Mouse (Mus musculus): ENCODE results near the gene Gm47283.
"Not testable (repeated sequence)": the region's sequence is repeated elsewhere in the genome, so short reads cannot be mapped to it uniquely, and the experiment has no call there.

Gm47283 gene

GRCm38 (mm10) chrY:90784438-90784837 lies at the start of gene Gm47283:
TSS of gene Gm47283 (plus strand) at chrY:90784738.
- not testable (repeated sequence) for DNase-seq (ENCODE audit: low read depth, low spot score)

- peak; percentile 92 for DNase-seq (ENCODE audit: low read depth, low spot score)
These were observed 49.2 kb upstream of the Gm47283 start for GRCm38 (mm10) chrY:90735181-90735895.

GRCm38 (mm10) chrY:90736217-90737000 lies 48.1 kb upstream of the Gm47283 start:
- DNase-seq (ENCODE audit: low read depth, low spot score), result peak; percentile 90

- peak; percentile 64 for DNase-seq (ENCODE audit: low read depth, low spot score)
These were observed 46.7 kb upstream of the Gm47283 start for GRCm38 (mm10) chrY:90737606-90738430.

GRCm38 (mm10) chrY:90738431-90738680 lies 46.2 kb upstream of the Gm47283 start:
- no peak for DNase-seq (ENCODE audit: low read depth, low spot score)

GRCm38 (mm10) chrY:90738841-90739530 lies 45.6 kb upstream of the Gm47283 start:
- DNase-seq (ENCODE audit: low read depth, low spot score), result peak; percentile 93

GRCm38 (mm10) chrY:90739531-90740012 lies 45.0 kb upstream of the Gm47283 start:
- not testable (repeated sequence) for DNase-seq (ENCODE audit: low read depth, low spot score)

- DNase-seq (ENCODE audit: low read depth, low spot score), result peak; percentile 90
These were observed 44.5 kb upstream of the Gm47283 start for GRCm38 (mm10) chrY:90740013-90740561.

- peak; percentile 94 for DNase-seq (ENCODE audit: low read depth, low spot score)
These were observed 43.5 kb upstream of the Gm47283 start for GRCm38 (mm10) chrY:90741006-90741405.

- peak; percentile 92 for DNase-seq (ENCODE audit: low read depth, low spot score)
These were observed 42.9 kb upstream of the Gm47283 start for GRCm38 (mm10) chrY:90741452-90742260.

GRCm38 (mm10) chrY:90742261-90743052 lies 42.1 kb upstream of the Gm47283 start:
- DNase-seq (ENCODE audit: low read depth, low spot score), result peak; percentile 39

GRCm38 (mm10) chrY:90743053-90743810 lies 41.3 kb upstream of the Gm47283 start:
- peak; percentile 59 for DNase-seq (ENCODE audit: low read depth, low spot score)

GRCm38 (mm10) chrY:90743811-90744220 lies 40.7 kb upstream of the Gm47283 start:
- no peak for DNase-seq (ENCODE audit: low read depth, low spot score)

GRCm38 (mm10) chrY:90744381-90744981 lies 40.1 kb upstream of the Gm47283 start:
- DNase-seq (ENCODE audit: low read depth, low spot score), result peak; percentile 69

- peak; percentile 46 for DNase-seq (ENCODE audit: low read depth, low spot score)
These were observed 39.3 kb upstream of the Gm47283 start for GRCm38 (mm10) chrY:90745256-90745655.

- not testable (repeated sequence) for DNase-seq (ENCODE audit: low read depth, low spot score)
These were observed 29.8 kb upstream of the Gm47283 start, which contains the start of gene Gm21860 for GRCm38 (mm10) chrY:90754721-90755120. TSS of gene Gm21860 (minus strand) at chrY:90754821.

GRCm38 (mm10) chrY:90839077-90839476 lies 54.5 kb downstream of the Gm47283 start, which contains the start of gene Gm21748:
TSS of gene Gm21748 (minus strand) at chrY:90839177.
- DNase-seq (ENCODE audit: low read depth, low spot score), result not testable (repeated sequence)

Measured in ZHBTc4 (cell line).